Mouse (Mus musculus) lung, adult 10 weeks (tissue): ENCODE data around the gene Gm3012. TPM values are rescaled to one million over a fixed set of nuclear protein-coding genes. Genes with fewer than 3 reads are reported as not detected.

Source experiments
- polyA plus RNA-seq: library from polyadenylated mRNA; stranded (reverse); fragments of 350-450 nt; fragmentation: Illumina TruSeq; extraction: RNeasy Lipid Tissue Mini Kit (QIAGEN cat#74804); gene quantifications from one replicate; pipeline ENCODE4 v1.2.3, GENCODE M21; 2014; ENCODE audit warnings: low read depth, low replicate concordance; ENCODE audit not compliant: insufficient read depth

The Gm3012 gene
- polyA plus RNA-seq, result not detected

DNA sequence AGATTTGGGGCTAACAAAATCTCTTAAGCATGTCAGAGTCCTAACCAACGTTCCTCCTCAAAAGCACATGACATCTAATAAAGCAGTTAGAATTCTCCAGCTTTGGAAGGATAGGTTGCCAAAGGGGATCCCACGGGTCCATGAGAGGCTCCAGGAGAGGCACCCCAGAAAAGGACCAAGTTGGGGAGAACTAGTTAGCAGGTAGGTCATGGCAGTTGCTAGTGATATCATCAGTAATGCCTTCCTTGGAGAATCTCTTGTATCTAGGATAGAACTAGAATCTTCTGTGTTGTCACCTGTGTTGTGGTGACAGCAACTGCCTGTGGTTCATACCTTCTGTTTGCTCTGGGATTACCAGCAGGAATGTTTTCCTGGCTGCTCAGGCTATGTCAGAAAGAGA lies at the start of gene Gm3012:
Gene Gm3012, plus strand, starts transcription at position 301 of the 400 bp plus-strand sequence.

DNA sequence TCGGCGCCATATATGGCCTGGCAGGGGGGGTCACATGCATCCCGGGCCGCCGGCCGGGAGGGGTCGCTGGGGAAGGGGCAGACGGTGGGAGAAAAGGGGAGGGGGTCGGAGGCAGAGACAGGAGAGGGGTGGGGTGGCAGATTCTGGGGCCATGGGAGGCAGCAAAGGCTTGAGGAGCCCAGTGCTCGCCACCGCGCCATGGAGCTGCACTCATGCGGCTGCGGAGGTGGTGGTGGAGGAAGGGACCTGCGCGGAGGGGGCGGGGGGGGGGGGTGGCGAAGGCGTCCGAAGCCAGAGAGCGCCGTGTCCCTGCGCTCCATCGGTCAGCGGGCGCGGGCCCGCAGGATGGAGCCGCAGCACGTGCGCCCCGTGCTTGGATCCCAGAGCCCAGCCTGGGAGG lies 17.4 kb downstream of the Gm3012 start, which contains the start of gene Gm3020:
Gene Gm3020, plus strand, starts transcription at position 301 of the 400 bp plus-strand sequence.

DNA sequence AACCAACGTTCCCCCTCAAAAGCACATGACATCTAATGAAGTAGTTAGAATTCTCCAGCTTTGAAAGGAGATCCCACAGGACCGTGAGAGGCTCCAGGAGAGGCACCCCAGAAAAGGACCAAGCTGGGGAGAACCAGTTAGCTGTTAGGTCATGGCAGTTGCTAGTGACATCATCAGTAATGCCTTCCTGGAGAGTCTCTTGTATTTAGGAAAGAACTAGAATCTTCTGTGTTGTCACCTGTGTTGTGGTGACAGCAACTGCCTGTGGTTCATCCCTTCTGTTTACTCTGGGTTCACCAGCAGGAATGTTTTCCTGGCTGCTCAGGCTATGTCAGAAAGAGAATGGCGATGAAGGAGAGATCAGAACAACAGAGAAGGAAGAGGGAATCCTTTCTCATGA lies 54.2 kb downstream of the Gm3012 start, which contains the start of gene Gm3043:
Gene Gm3043, plus strand, starts transcription at position 301 of the 400 bp plus-strand sequence.

Other genes with a start within 250 kb of the Gm3012 start
- gene Gm10413, start 239.4 kb upstream of the Gm3012 start, polyA plus RNA-seq, result not detected
- gene Gm10409, start 221.9 kb upstream of the Gm3012 start, polyA plus RNA-seq, result not detected
- gene Gm3005, start 206.4 kb upstream of the Gm3012 start, polyA plus RNA-seq, result not detected
- not detected for gene Gm10408, start 185.1 kb upstream of the Gm3012 start, polyA plus RNA-seq
- gene Gm3020, start 17.5 kb downstream of the Gm3012 start, polyA plus RNA-seq, result not detected
- gene Gm3043, start 54.3 kb downstream of the Gm3012 start, polyA plus RNA-seq, result not detected
- gene Gm3002, start 175.6 kb downstream of the Gm3012 start, polyA plus RNA-seq, result not detected
- not detected for gene Gm3033, start 211.7 kb downstream of the Gm3012 start, polyA plus RNA-seq
- gene Gm2916, start 249.7 kb downstream of the Gm3012 start, polyA plus RNA-seq, result not detected